Mouse (Mus musculus): ENCODE data around the gene Supt5.
"Not testable (repeated sequence)": the region's sequence is repeated elsewhere in the genome, so short reads cannot be mapped to it uniquely, and the experiment has no call there.

The Supt5 gene

DNA sequence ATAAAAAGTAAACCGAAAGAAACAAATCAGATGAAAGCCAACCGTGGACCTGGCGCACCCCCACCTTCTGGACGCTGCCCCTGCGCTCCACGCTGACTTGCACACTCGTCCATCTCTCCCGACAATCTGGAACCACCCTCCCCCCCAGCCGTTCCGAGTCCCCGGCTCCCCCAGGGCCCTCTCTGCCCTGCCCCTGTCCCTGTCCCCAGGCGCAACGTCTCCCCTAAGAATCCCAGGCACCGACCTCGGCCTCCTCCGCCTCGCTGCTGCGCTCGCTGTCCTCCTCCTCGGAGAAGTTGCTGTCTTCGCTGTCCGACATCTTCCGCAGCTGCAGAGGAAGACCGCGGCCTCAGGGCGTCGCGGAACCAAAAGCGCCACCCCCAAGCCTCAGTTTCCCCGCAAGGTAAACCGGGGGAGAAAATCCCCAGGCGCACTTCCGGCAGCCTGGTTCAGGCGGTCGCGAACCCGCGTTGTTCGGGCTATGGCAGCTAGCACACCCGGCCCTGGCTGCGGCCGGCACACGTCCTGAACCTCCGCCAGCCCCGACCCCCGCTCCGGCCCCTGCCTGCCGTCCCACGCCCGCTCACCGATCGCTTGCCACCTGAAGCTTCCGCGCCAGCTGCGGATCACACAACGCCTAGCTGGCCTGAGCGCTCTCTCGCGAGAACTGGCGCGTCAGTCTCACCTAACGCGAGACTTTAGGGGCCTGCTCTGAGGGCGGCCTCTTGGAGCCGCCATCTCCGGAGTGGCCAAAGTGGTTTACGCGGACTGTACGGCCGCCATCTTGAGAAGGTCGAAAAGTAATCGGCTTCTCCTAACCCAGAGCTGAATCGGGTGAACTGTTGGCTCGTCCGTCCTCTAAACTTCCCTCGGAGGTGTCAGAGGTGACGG is at the start of gene Supt5:
Supt5 (minus strand) TSS at position 639 of the 891 bp plus-strand sequence.
- DNase-seq (ENCODE audit: low read depth, low spot score): peak; percentile 98

- DNase-seq (ENCODE audit: low read depth, low spot score): not testable (repeated sequence)
These were observed 48.8 kb upstream of the Supt5 start for GRCm38 (mm10) chr7:28387384-28387783.

- not testable (repeated sequence) for DNase-seq (ENCODE audit: low read depth, low spot score)
These were observed 48.3 kb upstream of the Supt5 start for GRCm38 (mm10) chr7:28386877-28387276.

DNA sequence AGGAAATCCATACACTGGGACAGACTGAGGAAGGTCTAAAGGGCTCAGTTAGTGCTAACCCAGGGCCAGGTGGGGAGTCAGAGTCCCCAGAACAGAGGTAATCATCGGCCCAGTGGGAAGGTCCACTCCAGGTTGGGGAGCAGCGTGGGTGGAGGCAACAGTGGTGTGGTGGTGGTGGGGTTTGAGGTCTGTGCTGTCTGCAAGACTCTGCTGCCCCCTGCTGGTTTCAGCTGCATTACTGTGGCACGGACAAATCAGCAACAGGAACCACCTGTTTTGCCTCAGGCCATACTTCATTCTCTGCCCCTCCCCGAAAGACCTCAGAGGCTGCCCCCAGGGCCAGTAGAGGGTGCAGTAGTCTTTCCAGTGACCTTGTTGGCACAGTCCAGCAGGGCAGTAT is 47.9 kb upstream of the Supt5 start:
- no peak for DNase-seq (ENCODE audit: low read depth, low spot score)

GRCm38 (mm10) chr7:28386007-28386406 is 47.5 kb upstream of the Supt5 start:
- DNase-seq (ENCODE audit: low read depth, low spot score): no peak

- no peak for DNase-seq (ENCODE audit: low read depth, low spot score)
These were observed 46.6 kb upstream of the Supt5 start for GRCm38 (mm10) chr7:28385196-28385595.

DNA sequence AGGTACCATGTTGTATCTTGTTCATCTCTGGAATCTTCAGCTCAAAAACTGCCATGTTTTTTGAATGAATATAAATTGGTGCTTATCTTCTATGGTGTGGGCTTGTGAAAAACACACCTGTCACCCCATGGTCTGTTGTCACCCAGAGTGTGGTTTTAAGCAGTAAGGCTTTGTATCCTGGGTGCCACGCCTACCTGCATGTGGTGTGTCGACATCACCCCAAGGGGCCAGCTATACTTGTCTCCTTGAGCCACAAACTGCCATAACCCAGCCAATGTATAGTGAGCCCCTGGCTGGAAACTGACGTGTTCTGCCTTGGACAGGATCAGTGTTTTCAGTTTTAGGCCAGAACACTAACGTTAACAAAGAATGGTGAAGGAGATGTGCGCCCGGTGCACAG is 45.6 kb upstream of the Supt5 start:
- DNase-seq (ENCODE audit: low read depth, low spot score): no peak

GRCm38 (mm10) chr7:28383606-28384005 is 45.1 kb upstream of the Supt5 start:
- no peak for DNase-seq (ENCODE audit: low read depth, low spot score)

DNA sequence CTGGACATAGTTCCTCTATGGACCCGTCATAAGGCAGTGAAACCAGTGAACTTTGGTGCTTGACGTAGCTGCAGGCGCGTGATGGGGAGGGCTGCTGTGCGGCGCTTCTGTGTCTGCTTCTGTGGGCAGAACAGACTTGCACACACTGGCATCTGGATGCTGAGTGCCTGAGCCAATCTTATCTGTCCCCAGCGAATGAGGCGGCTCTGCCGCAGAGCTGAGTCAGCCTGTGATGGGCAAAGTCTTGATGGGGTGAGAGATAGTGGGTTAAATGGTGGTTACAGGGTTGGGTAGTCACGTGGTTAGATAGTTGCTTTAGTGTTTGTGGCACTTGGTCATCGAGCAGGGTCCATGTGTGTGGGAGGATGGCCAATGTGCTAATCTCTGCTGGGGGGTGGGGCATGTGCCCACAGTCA is 44.4 kb upstream of the Supt5 start:
- no peak for DNase-seq (ENCODE audit: low read depth, low spot score)

GRCm38 (mm10) chr7:28382347-28382951 is 43.9 kb upstream of the Supt5 start:
- DNase-seq (ENCODE audit: low read depth, low spot score): no peak

DNA sequence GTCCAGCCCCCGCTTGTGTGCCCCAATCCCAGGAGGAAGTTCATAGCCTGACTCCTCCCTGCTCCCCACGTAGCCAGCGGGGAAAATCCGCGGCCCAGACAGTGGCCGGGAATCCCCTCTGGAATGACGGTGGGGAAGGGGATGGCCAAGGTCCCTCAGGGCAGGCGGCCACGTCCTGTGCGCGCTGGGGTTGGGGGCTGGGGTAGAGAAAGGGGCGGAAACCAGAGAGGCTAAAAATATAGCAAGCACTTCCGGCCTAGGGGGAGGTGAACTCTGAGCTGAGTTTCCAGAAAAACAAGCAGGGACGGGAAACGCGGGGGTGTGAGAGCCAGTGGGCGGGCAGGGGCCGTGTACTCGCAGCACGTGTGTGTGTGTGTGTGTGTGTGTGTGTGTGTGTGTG is 43.4 kb upstream of the Supt5 start:
- DNase-seq (ENCODE audit: low read depth, low spot score): no peak

DNA sequence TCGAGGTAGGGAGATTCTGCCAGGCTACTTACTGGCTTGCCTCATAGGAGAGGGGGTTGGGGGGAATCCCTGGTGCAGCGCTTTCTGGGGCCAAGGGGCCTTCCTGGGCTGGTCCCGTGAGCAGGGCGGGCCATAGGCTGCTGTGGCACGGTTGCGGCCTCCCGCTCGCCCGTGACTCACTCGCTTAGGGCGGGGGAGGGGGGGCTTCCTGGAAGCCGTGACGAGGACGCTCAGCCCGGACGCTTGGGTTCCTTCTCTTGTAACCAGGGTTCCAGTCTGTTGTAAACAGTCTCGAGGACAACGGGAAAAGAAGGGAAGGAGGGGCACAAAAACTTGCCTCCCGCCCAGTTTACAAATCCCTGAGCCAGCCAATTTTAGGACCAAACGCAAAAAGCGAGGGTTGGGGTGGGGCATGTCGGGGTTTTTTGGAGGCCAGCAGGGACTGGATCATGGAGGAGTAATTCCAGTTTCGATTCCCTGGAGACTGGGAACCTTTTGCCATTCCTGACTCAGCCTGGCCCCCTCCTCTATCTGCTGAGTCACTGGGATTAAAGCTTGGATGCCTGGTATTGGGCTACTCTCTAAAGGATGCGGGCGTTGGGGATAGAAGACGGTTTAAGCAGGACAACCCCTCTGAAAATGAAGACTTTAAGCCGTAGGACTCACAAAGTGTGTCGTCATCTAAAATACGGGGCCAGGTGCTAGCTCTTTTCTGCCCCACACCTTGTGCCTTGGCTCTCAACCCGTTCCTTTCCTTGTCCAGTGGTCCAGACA is 42.7 kb upstream of the Supt5 start:
- no peak for DNase-seq (ENCODE audit: low read depth, low spot score)

DNA sequence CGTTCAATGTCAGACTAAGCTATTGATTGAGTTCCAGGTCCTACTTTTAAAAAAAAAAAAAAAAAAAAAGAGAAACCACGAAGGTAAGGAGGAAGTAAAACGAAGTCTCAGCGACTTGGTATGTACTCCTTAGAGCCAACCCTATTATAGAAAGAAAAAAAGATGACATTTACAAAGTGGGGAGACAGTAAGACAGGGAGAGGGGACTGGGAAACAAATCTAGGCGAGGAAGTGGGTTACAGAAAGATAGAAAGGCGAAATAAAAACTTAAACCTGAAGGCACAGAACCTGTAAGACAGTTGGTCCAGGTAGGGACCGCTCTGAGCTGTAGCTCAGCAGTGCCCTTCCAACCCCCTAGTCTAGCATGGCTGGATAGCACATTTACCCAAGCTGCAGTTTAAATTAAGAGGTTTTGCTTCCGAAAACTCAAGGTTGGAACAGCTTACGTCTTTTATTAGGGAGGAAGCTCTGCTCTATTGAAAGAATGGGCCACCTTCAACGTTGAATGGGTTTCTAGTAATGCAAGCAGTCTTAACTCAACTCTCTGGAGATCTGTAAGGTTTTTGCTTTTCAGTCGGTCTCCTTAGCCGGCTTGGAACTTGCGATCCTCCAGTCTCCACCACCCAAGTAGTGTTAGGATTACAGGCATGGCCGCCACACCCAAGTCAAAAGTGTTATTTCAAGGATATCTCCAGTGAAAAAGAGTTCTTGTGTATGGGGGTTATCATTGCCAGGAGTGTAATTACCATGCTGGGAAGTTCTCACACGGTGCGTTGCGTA is 41.9 kb upstream of the Supt5 start, which contains the start of gene Zfp36:
Zfp36 (minus strand) TSS at position 17 of the 780 bp plus-strand sequence.
- no peak for DNase-seq (ENCODE audit: low read depth, low spot score)

DNA sequence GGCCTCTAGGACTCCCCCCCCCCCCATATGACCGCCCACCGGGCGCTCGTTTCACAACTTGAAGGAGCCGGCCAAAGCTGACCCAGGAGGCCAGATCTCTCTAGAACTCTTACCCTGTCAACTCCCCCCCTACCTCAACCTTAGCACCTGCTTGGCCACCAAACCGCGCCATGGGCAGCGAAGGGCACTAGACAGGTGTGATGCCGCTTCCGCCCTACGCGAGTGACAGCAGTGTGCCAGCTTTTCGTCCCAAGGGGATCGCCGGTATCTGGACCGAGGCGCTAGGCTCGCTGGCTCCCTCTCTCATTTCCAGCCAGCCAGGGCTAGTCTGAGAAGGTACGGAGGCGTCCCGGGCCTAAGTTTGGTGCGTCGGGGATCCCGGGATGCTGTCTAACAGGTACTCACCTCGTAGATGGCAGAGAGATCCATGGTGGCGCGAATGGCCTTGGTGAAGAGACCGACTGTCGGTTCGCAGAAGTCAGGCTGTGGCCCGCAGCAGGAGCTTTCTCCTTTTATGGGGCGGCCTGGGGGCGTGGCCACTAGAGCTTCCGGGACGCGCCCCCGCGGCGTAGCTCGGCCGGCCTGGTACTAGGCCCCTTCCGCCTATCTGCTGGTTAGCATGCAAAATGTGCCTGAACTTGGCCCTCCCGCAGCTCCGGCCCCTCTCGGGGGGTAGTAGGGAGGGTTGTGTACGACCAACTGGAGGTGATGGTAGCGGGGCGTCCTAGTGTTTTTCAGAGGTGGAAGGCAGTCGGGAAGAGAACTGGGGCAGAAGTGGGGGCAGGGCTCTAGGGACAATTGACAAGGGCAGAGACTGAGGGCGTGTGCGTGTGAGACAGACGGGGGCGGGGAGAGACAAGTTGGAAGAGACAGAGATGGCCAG is 40.5 kb upstream of the Supt5 start:
- peak; percentile 60 for DNase-seq (ENCODE audit: low read depth, low spot score)

GRCm38 (mm10) chr7:28378066-28378690 is 39.6 kb upstream of the Supt5 start:
- no peak for DNase-seq (ENCODE audit: low read depth, low spot score)

- DNase-seq (ENCODE audit: low read depth, low spot score): no peak
These were observed 38.9 kb upstream of the Supt5 start for GRCm38 (mm10) chr7:28377190-28378065.

GRCm38 (mm10) chr7:28376011-28376771 is 37.6 kb upstream of the Supt5 start:
- DNase-seq (ENCODE audit: low read depth, low spot score): no peak
